Comparison of ENCODE assay signal across 10 mouse cellular contexts in genomic region chr5:146644499-146644898, GRCm38 (mm10). TPM values are rescaled to one million over a fixed set of nuclear protein-coding genes. Genes with fewer than 3 reads are reported as not detected.
DNase-seq lines count a peak whose midpoint lies in the region; ATAC-seq lines count a peak whose summit lies in the region.
"Had no signal": no experiment of that assay in that cellular context is flagged by ENCODE, and none has a peak within 500 bp of the region (broad histone marks: within the 10 kb centered on the region; RNA-seq: fewer than 3 reads in every experiment).

No protein-coding gene starts in this region.

- H3K36me3 ChIP-seq in liver, embryonic 13.5 days = no peaks in the 10 kb centered on the region
- H3K36me3 ChIP-seq: heart, embryonic 13.5 days had no signal

- ATAC-seq in frontal cortex, adult (ENCODE audit: low TSS enrichment) = peak; percentile 90
- no peak for ATAC-seq in liver, embryonic 13.5 days (ENCODE audit: low read depth)

- H3K9me3 ChIP-seq in liver, embryonic 13.5 days (replicated peaks) = no peaks in the 10 kb centered on the region
- H3K9me3 ChIP-seq: heart, embryonic 13.5 days had no signal

- no peaks in the 10 kb centered on the region for H3K27me3 ChIP-seq in liver, embryonic 13.5 days
- H3K27me3 ChIP-seq: heart, embryonic 13.5 days had no signal

- H3K9ac ChIP-seq in liver, embryonic 13.5 days = no peak overlapping the region
- H3K9ac ChIP-seq: heart, embryonic 13.5 days had no signal

- H3K4me2 ChIP-seq in liver, embryonic 13.5 days = no peak overlapping the region
- H3K4me2 ChIP-seq: heart, embryonic 13.5 days had no signal

- 2% methylated on average over 4 of the region's 4 CpGs for WGBS in liver, embryonic 13.5 days (ENCODE audit: insufficient replicate concordance)

- no peaks in the 10 kb centered on the region for H3K4me1 ChIP-seq in liver, embryonic 13.5 days (replicated peaks)
- H3K4me1 ChIP-seq: heart, embryonic 13.5 days had no signal

- no peak overlapping the region for H3K4me3 ChIP-seq in liver, embryonic 13.5 days (replicated peaks)
- H3K4me3 ChIP-seq: heart, embryonic 13.5 days had no signal

- no peak overlapping the region for H3K27ac ChIP-seq in liver, embryonic 13.5 days
- H3K27ac ChIP-seq: heart, embryonic 13.5 days had no signal

- no peak for DNase-seq in frontal cortex, postnatal 25 days (ENCODE audit: low spot score in 2 of 2)
- DNase-seq in 416B (ENCODE audit: low read depth) = peak; percentile 52
- DNase-seq in adrenal gland, postnatal 36 days = peak; percentile 74 to 81
- DNase-seq in induced T-regulatory cell, adult 2 months (ENCODE audit: low read depth) = peak; percentile 57
- DNase-seq in liver, embryonic 13.5 days = peak; percentile 11
- peak; percentile 53 for DNase-seq in right cerebral cortex, postnatal 14 days
- DNase-seq in MN1 (ENCODE audit: low spot score) = no peak

RNA-seq across cellular contexts. Expression of gene Gpr12, which starts 59.5 kb away (rescaled TPM):
- total RNA-seq in adrenal gland, postnatal 36 days (2021) = not detected
- polyA plus RNA-seq in liver, embryonic 13.5 days (2015; fragmentation: Nextera tagmentation; extraction: Ambion mirVana) = 0.08 and 0.13 TPM in 2 replicates
- total RNA-seq: neutrophil, adult 5-6 weeks had no signal
- polyA plus RNA-seq: heart, embryonic 13.5 days had no signal

Comparison
In these comparisons a context has a peak if more than half of its experiments do, and no peak if none do; other contexts are left out.
1. DNase-seq: peak in 416B (single experiment), adrenal gland, postnatal 36 days (2 of 2), induced T-regulatory cell, adult 2 months (single experiment), liver, embryonic 13.5 days (single experiment) and right cerebral cortex, postnatal 14 days (single experiment); none in frontal cortex, postnatal 25 days (0 of 2) and MN1 (single experiment).